Mouse (Mus musculus) stomach, postnatal 0 days (tissue): ENCODE data around the gene Vmn1r34.
"Not testable (repeated sequence)": the region's sequence is repeated elsewhere in the genome, so short reads cannot be mapped to it uniquely, and the experiment has no call there.

Source experiments
- CTCF ChIP-seq: IDR thresholded peaks from 2 replicates; pipeline ENCODE4 v1.5.1; 2016; ENCODE audit warnings: antibody characterized with exemption, low read depth, mild to moderate bottlenecking, moderate library complexity
- EP300 ChIP-seq: optimal IDR thresholded peaks from 2 replicates; pipeline ENCODE3; 2016; ENCODE audit warnings: antibody characterized with exemption

DNA sequence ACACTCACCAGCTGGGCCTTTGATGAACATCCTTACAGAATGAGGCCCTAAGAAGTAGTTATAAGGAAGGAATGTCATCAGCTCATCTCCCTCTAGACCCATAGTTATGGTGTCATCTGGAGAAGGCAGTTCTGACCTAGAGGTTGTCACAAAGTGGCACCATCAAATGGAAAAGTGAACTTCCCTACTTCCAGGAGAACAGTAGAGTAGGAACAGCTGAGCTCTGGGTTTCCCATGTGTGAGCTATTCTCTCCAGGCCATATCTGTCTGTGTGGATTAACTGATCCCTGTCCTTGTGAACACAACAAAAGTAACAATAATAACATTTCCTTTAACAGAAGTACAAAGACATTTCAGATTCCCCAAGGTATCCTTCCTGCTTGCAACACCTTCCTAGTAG is 25.5 kb downstream of the Vmn1r34 start, which contains the start of gene Vmn1r33:
- TF ChIP-seq CTCF, EP300: not testable (repeated sequence)
